Mouse (Mus musculus) right cerebral cortex, adult 18-20 months (tissue): ENCODE results near the gene Gdf15.
A peak's percentile ranks its signal among the peaks of the same experiment; 100 is the strongest.

ENCODE experiments used
- DNase-seq: peaks from one replicate; pipeline ENCODE4 v3.0.0; 2022; ENCODE audit warnings: mixed read lengths

Gene Gdf15

DNA sequence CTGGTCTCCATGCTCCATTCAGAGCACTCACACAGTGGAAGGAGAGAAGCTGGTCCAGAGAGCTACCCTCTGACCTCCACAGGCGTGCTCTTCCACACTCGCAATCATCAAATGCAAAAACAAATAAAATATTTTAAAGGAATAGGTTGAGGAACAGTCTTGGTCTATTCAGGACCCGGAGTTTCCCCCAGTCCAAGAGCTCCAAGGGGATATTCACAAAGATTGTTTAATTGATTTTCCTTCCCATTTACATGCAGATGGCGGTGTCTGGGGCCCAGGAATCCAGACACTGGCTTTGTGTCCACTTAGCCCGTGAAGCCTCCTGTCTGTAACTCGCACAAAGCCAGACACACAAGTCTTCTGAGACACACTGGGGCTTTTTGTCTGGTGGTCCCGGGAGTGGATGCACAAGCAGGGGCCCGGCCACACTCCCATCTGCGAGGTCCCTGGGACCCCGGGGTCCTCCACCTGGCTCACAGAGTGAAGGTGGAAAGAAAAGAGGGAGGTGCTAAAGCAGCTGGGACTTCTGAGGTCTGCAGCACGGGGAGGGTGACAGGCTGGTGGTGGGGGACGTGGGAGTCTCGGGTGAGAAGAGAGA, 24.0 kb upstream of the Gdf15 start:
- DNase-seq: no peak

GRCm38 (mm10) chr8:70655469-70655868, 23.2 kb upstream of the Gdf15 start:
- no peak for DNase-seq

DNA sequence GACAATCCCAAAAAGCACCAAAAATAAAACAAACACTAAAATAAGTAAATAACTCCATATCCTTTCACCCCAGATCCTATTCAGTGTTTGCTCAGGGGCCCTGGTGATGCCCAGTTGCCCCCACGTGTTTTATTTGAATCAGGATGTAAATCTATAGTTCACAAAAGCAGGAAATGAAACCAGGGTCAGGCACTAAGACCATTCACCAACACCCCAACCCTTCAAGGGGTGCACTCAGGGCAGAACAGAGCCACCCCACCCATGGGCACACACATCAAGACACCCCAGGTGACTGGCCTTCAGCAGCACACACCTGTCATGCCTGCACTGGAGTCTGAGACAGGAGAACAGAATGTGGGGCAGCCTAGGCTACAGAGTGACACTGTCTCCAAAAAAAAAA, 21.9 kb upstream of the Gdf15 start:
- DNase-seq: no peak

- no peak for DNase-seq
These were observed 21.0 kb upstream of the Gdf15 start for GRCm38 (mm10) chr8:70653226-70653625.

GRCm38 (mm10) chr8:70650351-70650750, 18.1 kb upstream of the Gdf15 start:
- DNase-seq: no peak

- no peak for DNase-seq
These were observed 17.1 kb upstream of the Gdf15 start for GRCm38 (mm10) chr8:70649324-70649723.

DNA sequence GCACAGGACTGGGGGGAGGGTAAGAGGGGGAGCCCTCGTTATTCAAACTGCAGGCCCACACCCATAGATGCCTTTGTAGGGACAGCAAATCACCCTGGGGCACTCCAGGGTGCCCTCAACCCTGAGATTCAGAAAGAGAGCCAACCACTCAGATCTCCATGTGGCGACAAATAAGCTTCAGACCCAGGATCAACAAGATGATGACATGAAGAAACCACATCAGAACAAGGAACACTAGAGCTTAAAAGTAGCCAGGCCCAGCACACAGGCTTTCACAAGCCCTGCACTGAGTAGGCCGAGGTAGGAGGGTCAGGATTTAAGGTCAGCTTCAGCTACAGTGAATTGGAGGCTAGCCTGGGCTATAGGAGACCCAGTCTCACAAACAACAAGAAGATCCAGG, 16.7 kb upstream of the Gdf15 start:
- DNase-seq: no peak

DNA sequence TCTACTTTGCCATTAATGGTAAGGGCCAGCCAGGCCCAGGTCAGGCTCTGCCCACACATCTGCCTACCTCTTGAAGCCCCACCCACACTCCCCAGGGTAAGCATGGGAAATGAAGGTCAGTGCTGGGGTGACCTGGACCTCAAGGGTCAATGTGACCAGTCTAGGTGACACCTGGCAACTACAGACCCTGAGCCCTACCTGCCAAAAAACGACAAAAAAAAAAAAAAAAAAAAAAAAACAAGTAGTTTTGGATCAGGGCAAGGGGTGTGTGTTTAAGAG, 15.8 kb upstream of the Gdf15 start:
- no peak for DNase-seq

GRCm38 (mm10) chr8:70647343-70648163, 15.3 kb upstream of the Gdf15 start:
- DNase-seq: no peak

- no peak for DNase-seq
These were observed 14.5 kb upstream of the Gdf15 start for GRCm38 (mm10) chr8:70646775-70647174.

GRCm38 (mm10) chr8:70646369-70646768, 14.1 kb upstream of the Gdf15 start:
- DNase-seq: no peak

- DNase-seq: no peak
These were observed 13.4 kb upstream of the Gdf15 start for GRCm38 (mm10) chr8:70645501-70646224.

DNA sequence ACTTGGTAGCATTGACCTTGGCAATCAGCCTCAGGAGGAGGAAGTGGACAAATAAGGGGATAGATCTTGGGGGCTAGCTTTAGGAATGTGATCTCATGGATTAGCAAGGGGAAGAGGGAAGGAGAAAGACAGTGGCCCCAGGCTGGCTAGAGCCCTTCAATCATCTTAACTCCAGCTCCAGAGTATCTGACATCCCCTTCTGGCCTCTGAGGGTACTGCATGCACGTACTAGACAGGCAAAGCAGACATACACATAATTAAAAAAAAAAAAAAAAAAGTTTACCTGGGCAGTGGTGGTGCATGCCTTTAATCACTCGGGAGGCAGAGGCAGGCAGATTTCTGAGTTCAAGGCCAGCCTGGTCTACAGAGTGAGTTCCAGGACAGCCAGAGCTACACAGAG, 11.8 kb upstream of the Gdf15 start:
- DNase-seq: no peak

GRCm38 (mm10) chr8:70643019-70643418, 10.8 kb upstream of the Gdf15 start:
- DNase-seq: no peak

DNA sequence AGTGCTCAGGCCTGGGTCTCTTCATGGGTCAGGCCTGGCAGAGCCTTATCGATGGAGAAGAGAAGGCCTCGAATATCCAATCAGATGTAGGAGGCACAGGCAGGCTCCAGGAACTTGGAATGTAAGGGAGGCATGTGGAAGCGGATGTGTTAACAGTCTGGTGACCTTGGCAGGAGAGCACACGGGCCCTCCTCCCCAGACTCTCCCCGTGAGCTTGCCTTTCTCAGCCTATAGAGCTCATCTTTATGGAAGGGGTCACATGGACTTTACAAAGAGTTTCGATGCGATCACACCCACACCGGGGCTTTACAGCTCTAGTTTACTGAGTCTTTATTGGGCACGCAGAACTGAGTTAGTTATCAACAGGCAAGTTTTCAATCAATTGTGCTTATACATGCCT, 6.5 kb upstream of the Gdf15 start:
- DNase-seq: no peak

DNA sequence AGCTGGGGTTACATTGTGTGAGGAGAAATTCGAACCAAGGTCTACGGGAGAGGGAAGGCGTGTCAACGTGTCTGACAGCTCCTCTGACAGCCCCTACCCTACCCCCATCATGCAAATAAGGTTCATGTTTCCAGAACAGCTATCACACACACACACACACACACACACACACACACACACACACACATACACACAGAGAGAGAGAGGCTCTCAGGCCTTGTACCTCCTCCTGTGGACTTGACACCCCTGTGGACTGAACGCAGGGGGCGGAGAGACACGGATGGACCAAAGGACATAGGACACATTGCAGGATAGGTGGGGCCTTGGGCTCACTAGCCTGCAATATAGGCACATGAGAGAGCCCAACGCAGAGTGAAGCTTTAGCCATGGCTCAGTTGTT, 4.6 kb upstream of the Gdf15 start:
- DNase-seq: no peak

DNA sequence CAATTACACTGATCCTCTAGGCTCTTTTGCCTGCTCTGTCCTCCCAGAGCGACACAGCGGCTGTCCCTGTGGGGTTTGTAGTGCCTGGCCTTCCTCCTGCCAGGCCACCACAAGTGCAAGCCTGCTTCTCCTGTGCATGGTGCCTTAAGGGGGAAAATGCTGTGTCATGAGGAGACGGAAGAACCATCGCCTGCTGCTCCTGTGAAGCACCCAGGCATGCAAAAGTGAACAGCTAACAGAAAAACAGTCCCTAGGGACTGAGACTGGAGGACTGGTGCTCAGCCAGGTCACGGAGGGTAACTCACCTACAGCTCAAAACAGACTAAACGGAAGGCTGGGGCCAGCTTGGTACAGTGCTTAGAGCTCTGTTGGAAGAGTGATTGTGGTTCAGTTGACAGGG, 3.3 kb upstream of the Gdf15 start:
- DNase-seq: no peak

- no peak for DNase-seq
These were observed 1.8 kb upstream of the Gdf15 start for GRCm38 (mm10) chr8:70634066-70634465.

DNA sequence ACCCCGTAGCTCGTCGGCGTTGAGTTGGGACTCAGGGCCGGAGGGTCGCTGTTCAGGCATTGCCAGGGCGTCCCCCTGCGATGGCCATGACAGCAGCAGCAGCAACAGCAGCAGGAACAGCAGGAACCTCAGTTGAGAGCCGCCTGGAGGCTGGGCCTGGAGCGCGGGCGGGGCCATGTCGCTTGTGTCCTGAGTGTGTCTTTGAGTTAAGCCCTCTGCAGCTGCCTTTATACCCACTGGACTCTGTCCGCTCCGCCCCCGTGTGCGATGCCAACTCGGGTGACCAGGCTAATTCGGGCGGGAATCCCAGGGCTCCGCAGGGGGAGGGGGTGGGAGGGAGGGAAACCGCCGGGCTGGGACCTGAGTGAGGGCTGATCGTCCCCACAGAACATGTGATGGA, 820 bp downstream of the Gdf15 start:
- DNase-seq: no peak

GRCm38 (mm10) chr8:70630532-70631381, 1.5 kb downstream of the Gdf15 start:
- DNase-seq: no peak

GRCm38 (mm10) chr8:70629574-70630531, 2.4 kb downstream of the Gdf15 start:
- DNase-seq: peak; percentile 90

- no peak for DNase-seq
These were observed 3.2 kb downstream of the Gdf15 start for GRCm38 (mm10) chr8:70628986-70629490.
